Mouse (Mus musculus) adrenal gland, postnatal 4 days (tissue): ENCODE data around the gene Tcf20. TPM values are rescaled to one million over a fixed set of nuclear protein-coding genes. Genes with fewer than 3 reads are reported as not detected.
"Not testable (repeated sequence)": the region's sequence is repeated elsewhere in the genome, so short reads cannot be mapped to it uniquely, and the experiment has no call there.

ENCODE experiments used
- DNase-seq, 2 experiments: peaks; one replicate each; pipeline ENCODE4 v3.0.0; 2021 to 2022; ENCODE audit warnings: low spot score in 2 of 2, mixed read lengths in 2 of 2
- total RNA-seq, 2 experiments: library from RNA; stranded (reverse); gene quantifications; 2 replicates each; pipeline ENCODE4 v1.2.3; 2021

The Tcf20 gene
- total RNA-seq, 2 experiments from 2014 or later, result 85.4 to 98.1 TPM

DNA sequence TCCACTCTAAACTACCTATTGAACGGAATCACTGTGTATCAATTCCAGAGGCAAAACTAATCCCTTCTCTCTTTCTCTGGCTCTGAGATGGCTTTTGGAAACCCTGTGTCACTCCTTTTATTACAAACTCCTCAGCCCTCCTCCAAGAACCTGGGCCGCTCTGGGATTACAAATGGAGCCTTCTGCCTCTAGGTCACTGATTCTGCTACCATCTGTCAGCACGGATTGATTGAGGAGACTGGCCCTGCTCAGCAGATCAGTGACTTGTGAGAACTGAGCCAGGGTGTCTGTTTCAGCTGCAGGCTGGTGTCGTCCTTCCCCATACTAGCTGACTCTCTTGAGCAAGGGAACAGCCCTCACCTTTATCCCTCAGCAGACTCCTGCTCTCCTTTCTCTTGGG lies 85.2 kb downstream of the Tcf20 start:
- no peak for DNase-seq

DNA sequence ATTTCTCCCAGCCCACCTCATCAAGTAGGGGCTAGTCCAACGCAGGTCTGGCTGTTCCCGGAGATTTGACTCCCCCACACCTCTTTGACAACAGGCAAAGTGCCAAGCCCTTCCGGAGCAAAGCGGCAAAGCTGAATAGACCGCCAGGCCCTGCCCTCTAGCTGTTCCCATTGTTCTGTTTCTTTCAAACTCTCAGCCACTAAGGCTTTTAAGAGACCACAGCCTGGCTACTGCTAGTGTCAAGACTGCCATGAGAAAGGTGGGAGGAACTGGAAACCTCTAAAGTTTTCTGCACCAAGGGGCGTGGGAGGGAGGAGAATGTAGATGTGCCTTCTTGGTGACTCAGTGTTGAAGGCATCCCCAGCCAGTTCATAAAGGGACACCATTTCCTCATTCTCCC lies 86.4 kb downstream of the Tcf20 start:
- DNase-seq, result no peak

DNA sequence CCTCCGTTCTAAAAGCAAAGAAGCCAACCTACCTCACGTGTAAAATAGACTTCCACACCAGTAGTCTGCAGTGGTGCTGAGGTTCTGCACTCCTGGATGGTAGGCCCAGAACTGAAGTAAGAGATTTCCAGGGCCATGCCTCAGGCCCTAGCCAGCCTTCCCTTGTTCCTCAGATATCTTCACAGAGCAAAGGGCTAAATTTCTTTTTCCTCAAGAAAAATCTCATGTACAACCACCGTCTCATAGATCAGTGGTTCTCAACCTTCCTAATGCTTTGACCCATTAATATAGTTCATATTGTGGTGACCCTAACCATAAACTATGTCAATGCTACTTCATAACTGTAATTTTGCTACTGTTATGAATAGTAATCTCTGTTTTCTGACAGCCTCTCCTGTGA lies 87.3 kb downstream of the Tcf20 start:
- DNase-seq, result no peak

DNA sequence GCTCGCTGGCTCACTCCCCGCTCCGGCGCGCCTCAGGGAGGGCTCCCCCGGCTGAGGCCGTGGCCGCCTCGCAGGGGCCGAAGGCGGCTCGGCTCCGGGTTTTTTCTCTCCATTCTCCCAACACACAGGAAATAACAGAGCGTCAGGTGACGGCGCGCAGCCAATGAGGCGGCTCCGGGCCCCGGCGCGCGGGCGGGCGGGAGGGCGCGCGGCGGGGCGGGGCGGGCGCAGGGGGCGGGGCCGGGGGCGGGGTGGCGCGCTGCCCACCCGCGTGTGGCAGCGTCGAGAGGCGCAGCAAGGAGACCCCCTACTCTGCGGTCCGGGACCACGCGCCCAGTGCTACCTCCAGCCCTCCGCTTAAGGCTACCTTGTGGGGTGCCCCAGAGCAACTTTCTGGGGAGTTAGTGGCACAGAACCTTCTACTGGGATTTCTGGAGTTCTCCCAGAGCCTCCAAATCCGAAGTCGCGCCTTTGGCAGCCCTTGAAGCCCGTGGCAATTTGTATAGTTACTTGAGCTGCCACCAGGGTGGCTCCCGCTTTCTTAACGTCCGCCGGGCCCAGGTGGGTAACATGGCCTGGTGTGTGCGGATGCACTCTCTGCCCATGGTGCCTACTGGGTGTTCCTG lies 87.9 kb downstream of the Tcf20 start:
- DNase-seq, result peak; percentile 54 to 71

DNA sequence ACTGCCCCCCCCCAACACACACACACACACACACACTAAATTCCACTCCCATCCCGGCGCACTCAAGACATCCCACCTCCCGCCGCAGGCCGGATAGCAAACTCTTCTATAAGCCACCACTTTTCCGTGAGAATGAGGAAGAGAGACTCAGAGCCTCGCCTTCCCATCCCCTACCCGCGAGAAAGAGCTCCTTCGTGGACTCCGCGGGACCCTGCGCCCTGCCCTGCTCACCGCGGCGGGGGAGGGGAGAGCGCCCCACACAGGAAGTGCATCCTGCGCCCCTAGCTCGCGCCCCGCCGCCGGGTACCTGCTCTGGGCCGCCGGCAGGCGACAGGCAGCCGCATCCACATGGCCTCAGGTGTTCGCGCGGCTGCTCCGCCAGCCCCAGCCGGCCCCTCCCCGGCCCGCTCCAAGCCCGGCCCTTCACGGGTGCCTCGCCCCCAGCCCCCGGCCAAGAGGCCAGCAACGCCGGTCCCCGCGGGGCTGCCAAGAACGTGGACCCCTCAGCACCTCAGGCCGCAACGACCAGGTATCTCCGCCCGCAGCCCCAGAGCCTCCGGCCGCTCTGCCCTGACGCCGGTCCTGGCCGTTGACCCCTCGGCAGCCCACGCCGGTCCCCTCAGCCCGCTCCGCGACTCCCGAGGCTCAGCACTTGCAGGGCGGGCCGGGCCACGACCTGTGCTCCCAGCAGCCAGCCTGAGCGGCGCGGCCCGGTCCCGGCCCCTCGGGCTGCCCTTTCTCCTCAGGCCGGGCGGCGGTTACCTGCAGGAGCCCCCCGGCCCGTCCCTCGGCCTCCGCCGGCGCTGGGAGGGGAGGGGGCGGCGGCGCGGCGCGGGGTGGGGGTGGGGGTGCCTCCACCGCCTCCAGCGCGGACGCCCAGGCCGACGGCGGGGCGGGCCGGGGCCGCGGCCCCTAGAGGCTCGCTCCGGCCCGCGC lies 88.7 kb downstream of the Tcf20 start:
- DNase-seq, result no peak

DNA sequence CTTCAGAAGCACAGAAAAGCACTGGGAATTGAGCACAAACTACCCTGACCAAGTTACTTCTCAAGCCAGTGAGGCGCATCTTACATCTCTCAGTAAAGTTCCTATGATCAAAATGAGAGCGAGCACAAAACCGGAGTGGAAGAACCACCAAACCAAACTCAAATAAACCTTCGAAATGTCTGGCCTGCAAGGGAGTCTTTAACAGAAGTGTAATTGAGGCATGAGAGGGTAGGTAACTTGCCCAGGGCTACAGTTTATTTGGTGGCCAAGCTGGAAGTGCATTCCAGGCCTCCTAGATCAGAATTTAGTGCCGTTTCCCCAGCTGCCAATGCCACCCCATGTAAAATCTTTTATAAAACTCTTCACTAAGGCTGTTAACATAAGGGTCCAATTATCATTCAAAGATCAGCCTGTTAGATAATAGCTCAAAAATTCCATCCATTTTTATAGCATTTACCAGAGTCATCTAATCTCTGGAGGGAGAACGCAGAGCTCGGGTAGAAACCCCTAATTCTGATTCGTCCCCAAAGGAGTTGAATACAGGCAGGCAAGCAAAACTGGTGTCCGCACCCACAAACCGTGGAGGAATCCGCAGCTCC lies 89.4 kb downstream of the Tcf20 start:
- DNase-seq, result no peak

DNA sequence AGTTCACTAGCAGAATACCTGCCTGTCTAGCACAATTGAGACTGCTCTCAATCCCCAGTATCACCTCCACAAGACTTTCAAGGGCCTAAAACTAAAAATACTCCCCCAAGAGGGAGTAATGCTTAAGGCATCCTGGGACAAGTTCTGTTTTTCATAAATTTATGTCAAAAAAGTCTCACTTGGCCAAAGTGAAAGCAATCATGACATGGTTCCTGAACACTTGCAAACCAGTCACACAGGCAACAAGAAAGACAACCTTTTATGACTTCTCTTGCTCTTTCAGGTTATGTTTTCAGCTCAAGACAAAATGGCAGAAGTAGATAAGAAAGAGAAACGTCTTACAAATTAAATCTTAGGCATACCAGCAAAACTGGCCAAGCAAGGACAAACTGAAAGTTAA lies 91.3 kb downstream of the Tcf20 start:
- DNase-seq, result no peak

DNA sequence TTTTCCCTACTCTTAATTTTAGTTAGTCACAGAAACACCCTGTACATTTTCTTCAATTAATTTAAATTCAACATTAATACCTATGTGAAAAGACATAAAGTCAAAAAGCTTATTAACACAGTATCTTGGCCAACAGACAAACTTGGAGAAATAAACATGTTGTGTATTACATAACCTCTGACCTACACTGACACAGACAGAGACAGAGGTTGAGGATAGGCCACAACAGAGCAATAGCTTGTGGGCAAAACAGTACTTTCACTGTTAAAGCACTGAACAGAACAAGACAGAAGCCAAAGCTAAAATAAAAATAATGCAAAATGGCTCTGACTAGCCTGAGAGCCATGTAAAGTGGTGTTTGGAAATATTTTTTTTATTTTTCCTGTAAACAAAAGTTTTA lies 97.2 kb downstream of the Tcf20 start:
- DNase-seq, result no peak

DNA sequence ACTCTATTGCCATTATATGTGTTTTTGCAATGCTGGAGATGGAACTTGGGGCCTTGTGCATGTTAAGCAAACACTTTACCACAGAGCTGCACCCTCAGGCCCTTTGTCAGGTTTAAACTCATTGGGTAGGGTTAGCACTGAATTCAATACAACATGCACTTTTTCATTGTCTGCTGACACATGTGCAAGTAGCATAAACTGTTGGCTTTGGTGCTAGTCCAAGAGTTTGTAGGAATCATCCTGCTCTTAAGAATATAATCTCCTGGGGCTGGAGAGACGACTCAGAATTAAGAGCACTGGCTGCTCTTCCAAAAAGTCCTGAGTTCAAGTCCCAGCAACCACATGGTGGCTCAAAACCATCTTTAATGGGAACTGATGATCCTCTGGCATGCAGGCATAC lies 98.2 kb downstream of the Tcf20 start:
- no peak for DNase-seq

DNA sequence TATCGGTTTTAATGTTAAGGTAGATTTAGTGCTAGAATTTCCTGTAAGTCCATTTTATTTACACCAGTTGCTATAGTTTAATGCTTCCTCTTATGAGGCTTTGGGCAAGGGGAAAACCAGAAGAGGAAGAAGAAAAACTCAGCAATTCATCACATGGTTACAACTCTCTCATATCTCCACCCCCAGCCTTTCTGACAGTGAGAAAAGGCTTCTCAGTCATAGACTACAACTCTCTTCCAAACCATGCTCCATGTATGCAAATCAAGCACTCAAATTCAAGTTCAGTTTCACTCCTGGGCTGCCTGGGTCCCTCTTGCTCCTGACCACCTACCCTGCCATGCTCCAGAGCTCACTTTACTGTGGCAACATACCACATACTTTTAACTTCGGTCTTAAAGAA lies 99.2 kb downstream of the Tcf20 start:
- DNase-seq, result no peak

DNA sequence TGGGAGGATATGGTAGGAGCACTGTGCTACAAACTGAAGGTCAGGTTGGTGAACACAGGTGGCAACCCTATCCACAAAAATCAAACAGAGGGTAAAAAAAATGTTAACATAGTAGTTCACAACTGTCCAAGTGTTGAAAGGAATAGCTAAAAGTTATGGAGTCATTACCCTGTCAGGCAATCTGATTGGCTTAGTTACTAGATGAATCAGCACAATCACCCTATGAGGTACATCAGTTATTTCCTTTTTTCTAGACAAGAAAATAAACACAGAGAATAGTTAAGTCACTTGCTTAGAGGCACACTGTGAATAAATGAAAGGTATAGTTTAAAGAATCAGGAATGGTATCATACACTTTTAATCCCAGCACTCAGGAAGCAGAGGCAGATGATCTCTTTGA lies 110.4 kb downstream of the Tcf20 start:
- DNase-seq, result no peak

DNA sequence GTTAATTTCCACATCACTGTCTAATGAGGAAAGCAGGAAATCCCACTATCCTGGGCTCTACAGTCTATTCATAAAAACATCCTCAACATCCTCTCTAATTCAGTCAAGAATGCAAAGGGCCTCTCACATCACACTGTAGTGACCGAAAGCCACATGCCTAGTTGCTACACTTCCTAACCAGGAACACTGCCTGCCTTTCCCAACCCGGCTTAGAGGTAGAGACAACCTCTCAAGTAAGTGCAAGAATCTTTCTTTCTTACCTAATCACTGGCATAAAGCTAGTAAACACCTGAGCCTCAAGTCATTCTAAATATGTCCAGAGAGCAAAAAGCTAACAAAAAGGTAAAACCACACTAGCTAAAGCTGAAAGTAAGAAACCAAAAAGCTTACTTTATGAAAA lies 110.8 kb downstream of the Tcf20 start:
- no peak for DNase-seq

DNA sequence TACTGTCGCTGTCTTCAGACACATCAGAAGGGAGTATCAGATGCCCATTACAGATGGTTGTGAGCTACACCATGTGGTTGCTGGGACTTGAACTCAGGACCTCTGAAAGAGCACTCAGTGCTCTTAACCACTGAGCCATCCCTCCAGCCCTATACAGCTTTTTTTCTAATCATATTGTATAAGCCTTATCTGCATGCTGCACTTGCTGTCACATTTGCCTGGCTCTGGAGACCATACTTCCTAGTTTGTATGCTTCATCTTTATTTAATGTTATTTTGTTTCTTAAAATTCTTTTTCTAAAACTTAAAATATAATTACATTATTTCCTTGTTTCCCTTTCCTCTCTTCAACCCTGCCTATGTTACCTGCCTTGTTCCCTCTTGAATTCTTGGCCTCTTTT lies 115.6 kb downstream of the Tcf20 start:
- DNase-seq, result no peak

DNA sequence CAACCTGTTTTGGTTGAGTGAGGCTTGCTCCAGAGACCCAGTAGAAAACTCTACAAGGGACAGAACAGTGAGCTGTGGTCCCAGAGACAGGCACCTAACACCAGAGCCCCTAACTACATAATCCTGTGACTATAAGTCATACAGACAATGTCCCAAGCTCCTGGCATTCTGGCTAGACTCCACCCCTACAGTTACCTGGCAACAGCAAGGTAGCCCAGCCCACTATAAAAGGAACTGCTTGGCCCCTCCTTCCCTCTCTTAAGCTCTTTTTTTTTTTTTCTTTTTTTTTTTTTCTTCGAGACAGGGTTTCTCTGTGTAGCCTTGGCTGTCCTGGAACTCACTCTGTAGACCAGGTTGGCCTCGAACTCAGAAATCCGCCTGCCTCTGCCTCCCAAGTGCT lies 121.4 kb downstream of the Tcf20 start:
- not testable (repeated sequence) for DNase-seq

DNA sequence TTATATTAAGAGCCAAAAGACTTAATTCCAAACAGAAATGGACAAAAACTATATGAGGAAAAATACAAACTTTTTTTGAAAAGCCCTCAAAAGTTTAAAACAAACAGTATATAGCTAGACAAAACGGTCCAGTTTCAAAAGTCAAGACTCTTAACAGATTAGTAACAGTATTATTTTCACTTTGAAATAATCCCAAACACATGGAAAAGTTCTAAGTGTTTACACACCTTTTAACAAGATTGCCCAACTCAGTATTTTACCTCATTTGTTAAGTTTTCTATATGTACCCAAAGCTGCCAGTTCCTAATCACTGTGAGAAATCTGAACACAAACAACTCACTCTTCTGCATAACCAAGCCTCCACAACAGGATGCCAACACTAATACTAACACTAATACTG lies 124.0 kb downstream of the Tcf20 start:
- no peak for DNase-seq

DNA sequence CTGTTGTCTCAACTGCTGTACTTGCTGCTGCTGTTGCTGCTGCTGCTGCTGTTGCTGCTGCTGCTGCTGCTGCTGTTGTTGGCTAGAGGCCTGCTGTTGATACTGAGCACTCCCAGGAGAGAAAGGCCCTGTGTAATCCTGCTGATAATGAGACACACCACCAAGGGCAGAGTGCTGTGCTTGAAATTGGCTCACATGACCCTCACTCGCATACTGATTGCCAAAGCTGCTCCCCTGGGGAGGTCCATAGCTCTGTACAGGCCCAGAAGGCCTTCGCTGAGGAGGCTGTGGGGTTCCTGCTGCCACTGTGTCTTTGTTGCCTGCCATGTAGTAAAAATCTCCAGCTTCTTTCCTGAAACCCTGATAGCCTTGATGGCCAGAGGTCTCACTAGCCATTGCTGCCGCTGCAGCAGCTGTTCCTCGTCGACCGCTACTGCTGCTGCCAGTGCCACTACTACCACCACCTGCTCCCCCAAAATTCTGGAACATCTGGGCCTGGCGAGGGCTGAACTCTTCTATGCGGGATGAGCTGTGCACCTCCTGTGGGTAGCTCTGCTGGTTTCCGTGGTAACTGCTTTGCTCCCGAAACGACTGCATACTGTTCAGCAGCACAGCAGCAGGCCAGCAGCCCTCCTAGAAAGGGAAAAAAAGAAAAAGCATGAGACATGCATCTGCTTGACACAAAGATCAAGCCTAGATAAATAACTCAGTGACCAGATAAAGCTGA lies 130.9 kb downstream of the Tcf20 start:
- no peak for DNase-seq

DNA sequence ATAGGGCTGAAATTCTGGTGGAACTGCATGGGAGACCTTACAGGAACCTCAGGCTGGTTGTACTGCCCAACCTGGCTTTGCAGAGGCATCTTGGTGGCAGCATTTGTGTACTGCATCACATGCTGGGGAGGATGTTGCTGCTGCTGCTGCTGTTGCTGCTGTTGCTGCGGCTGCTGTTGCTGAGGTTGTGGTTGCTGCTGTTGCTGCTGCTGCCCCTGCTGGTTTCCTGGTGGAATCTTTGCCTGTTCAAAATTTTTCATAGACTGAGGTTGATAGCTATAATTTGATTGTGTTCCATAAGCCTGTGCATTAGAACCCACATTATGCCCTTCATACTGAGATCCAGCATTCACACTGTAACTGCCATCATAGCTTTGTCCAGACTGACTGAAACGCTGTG lies 131.6 kb downstream of the Tcf20 start:
- no peak for DNase-seq

DNA sequence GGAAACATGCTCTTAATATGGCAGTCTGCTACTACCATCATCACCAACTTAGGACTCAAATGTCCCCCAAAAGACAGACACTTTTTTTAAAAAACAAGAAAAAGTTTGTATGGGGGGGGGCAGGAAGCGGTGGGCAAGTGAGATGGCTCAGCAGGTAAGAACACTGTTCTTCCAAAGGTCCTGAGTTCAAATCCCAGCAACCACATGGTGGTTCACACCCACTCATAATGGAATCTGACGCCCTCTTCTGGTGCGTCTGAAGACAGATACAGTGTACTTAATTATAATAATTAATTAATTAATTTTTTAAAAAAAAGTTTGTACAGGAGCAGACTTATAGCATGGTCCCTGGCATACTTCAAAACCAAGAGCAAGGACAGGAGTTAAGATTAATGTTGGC lies 148.5 kb downstream of the Tcf20 start:
- no peak for DNase-seq

DNA sequence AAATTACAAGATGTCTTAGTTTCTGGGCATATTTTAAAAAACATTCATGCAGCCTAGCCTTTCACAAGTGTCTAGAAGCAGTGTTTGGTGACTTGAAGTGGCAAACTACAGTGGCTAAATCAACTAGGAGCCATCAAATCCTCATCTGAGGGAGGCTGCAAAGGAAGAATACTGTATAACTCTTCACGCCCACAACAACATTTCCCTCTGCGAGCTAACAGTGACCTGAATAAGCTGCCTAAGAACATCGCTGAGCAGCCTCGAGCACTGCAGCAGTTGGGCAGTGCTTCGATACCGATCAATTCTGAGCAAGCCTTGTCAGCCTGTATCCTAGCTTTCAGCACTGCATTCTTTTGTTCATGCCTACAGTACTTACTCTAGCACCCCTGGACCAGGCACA lies 157.8 kb downstream of the Tcf20 start:
- no peak for DNase-seq

DNA sequence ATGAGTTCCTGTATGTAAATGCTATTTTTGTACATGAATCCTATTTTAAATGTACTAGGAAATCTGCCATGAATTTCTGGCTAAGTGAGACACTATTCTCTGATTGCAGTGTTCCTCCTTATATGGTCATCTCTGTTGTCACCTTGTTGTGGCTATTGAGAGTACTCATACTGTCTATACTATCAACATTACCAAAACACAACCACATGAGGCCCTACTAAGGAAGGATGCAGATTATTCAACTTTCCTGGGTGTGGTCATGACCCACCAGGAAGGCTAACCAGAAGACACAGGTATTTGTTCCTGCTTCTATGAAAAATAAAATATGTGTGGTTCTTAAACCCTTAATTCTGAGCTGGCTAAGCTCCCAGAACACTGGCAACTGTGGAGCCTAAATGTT lies 161.8 kb downstream of the Tcf20 start:
- DNase-seq, result no peak

DNA sequence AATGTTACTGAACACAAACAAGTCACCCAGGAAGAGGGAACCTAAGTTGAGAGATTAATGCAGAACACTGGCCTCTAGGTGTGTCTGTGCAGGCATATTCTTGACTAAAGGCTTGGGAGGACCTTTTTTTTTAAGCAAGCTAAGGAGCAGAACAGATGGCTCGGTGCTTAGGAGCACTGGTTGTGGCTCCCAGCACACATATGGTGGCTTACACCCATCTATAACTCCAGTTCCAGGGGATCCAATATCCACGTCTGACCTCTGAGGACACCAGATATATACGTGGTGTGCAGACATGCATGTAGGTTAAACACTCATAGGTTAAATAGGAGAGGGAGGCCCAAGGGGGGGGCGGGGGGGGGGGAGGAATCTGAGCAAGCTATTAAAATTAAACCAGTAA lies 165.3 kb downstream of the Tcf20 start:
- DNase-seq, result no peak

DNA sequence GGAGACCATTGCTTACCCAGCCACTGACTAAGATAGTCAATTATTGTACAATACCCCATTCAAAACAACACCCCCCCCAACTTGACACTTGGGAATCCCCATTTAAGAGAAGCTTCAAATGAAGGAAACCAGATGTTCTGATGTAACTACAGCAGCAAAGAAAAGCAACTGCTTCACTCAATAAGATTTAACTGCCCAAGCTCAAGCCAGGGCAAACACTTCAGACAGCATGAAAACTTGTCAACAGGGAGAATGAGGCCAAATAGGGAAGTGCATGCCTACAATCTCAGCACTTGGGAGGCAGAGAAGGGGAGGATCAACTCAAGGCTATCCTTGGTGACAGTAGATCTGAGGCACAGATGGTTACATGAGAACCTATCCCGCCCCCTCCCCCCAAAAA lies 166.0 kb downstream of the Tcf20 start:
- DNase-seq, result no peak
